Mouse (Mus musculus) ES-E14 (cell line): ENCODE results near the gene Rnaseh1.

Experiments
- HCFC1 ChIP-seq: IDR thresholded peaks from 2 replicates; pipeline ENCODE4 v1.6.1; 2012; ENCODE audit warnings: low read length, inconsistent platforms, borderline replicate concordance; ENCODE audit not compliant: insufficient read depth
- ZNF384 ChIP-seq: IDR thresholded peaks from 2 replicates; pipeline ENCODE4 v1.6.1; 2012; ENCODE audit warnings: low read depth, low read length, inconsistent platforms

- TF ChIP-seq ZNF384 (no peak), HCFC1 (no peak)
These were observed 45.9 kb upstream of the Rnaseh1 start for GRCm38 (mm10) chr12:28603494-28603893.
